Mouse (Mus musculus) embryonic fibroblast, embryonic 13.5 days (primary cell): Measurements from ENCODE around the gene Olfr986. TPM values are rescaled to one million over a fixed set of nuclear protein-coding genes. Genes with fewer than 3 reads are reported as not detected.

Source experiments
- H3K27ac ChIP-seq: 2 replicates; pipeline ENCODE4 v1.5.1; 2012; ENCODE audit warnings: low read length, control low read depth, inconsistent platforms; ENCODE audit not compliant: insufficient read depth
- H3K4me1 ChIP-seq: 2 replicates; pipeline ENCODE4 v1.6.1; 2011; ENCODE audit warnings: low read length; ENCODE audit not compliant: control insufficient read depth, insufficient read depth
- H3K4me3 ChIP-seq: 2 replicates; pipeline ENCODE4 v1.5.1; 2011; ENCODE audit warnings: mild to moderate bottlenecking, control low read depth, low read length; ENCODE audit not compliant: insufficient read depth
- CTCF ChIP-seq: IDR thresholded peaks from 2 replicates; pipeline ENCODE4 v1.5.1; 2011; ENCODE audit warnings: mild to moderate bottlenecking, control low read depth, low read length, moderate library complexity, borderline replicate concordance; ENCODE audit not compliant: insufficient read depth
- POLR2A ChIP-seq: IDR thresholded peaks from 2 replicates; pipeline ENCODE4 v1.6.1; 2011; ENCODE audit warnings: low read depth, mild to moderate bottlenecking, control low read depth, low read length, moderate library complexity
- polyA plus RNA-seq: library from polyadenylated mRNA; stranded (reverse); fragments of >200 nt; gene quantifications from 2 replicates; pipeline ENCODE4 v1.2.4, GENCODE M21; 2011; ENCODE audit warnings: low read depth; ENCODE audit not compliant: missing spikeins, insufficient read length

The Olfr986 gene
- polyA plus RNA-seq, 1 experiment: not detected

DNA sequence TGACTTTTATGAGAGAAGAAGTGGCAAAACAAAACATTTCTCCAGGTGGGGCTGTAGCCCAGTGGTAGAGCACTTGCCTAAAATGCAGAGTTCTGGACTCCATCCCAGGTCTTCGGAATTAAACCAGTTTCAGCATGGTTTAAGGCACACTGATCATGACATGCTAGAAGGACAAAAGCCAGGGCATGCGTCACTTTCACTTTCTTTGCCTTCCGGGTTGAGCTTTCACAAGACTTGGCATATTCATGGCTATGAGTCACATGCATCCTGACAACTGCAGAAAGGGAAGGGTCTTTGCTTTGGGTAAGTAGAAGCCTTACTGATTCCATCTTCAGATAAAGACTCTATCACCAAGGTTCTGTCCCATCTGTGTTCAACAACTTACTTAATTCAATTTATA lies 15.3 kb downstream of the Olfr986 start:
- H3K4me1 ChIP-seq: peaks cover 8% of the 10 kb centered on the region
- no peak overlapping the region for H3K27ac ChIP-seq
- H3K4me3 ChIP-seq: no peak overlapping the region
- TF ChIP-seq POLR2A: no peak
- TF ChIP-seq CTCF: no peak

DNA sequence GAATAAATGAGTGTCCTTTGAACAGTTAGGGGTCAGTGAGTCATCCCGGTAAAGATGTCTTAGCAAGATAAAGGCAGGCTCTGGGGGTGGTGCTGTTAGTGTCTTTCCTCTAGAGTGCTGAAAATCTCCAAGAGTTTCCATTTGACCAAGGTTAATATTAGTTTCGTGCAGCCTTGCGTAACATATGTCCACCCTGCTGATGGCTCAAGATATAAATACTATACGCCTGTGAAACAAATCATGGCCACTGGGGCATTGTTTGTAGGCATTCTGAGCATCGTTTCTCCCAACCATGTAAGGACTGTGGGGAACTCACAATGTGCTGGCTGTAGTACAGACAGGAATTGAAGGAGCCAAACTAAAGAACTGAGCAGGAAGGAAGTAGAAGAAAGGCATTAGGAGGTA lies 25.8 kb downstream of the Olfr986 start:
- no peak overlapping the region for H3K27ac ChIP-seq
- no peaks in the 10 kb centered on the region for H3K4me1 ChIP-seq
- TF ChIP-seq CTCF (no peak), POLR2A (no peak)
- no peak overlapping the region for H3K4me3 ChIP-seq

DNA sequence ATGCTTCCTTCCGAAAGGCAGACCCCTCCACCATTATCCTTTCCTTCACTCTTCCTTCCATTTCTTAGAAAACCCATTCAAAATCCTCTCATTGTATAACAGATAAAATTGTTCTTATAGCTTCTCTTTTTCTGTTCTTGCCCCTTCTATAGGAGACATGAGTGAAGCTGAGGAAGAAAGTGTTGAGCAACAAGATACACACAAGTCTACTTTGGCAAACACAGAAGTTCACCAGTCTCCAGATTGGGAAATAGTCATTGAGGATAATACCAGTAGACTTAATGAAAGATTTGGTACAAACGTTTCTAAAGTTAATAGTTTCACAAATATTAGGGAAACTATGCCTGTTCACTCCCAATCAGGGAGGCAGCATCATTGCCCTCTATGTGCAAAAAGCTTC lies 30.0 kb downstream of the Olfr986 start:
- Histone ChIP-seq H3K4me1 (no peaks in the 10 kb centered on the region), H3K27ac (no peak overlapping the region), H3K4me3 (no peak overlapping the region)
- TF ChIP-seq CTCF (no peak), POLR2A (no peak)

DNA sequence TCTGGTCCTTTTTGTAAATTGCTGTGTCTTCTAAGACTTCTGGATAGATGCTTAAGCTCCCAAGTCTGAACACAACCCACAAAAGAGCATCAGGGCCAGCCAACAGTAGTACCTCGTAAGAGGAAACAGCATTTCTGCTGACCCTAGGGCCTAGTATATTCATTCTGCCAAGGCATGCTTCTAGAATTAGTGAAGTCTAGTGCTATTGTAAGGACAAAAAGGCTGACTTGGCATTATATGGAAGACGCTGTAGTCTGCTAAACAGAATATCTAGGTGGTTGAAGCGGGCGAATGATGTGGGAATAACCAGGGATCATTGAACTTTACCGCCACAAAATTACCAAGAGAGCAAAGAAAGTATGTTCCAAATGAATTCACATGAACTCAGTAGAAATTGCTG lies 33.3 kb downstream of the Olfr986 start:
- Histone ChIP-seq H3K4me1 (no peaks in the 10 kb centered on the region), H3K27ac (no peak overlapping the region), H3K4me3 (no peak overlapping the region)
- TF ChIP-seq CTCF: no peak
- no peak for TF ChIP-seq POLR2A

DNA sequence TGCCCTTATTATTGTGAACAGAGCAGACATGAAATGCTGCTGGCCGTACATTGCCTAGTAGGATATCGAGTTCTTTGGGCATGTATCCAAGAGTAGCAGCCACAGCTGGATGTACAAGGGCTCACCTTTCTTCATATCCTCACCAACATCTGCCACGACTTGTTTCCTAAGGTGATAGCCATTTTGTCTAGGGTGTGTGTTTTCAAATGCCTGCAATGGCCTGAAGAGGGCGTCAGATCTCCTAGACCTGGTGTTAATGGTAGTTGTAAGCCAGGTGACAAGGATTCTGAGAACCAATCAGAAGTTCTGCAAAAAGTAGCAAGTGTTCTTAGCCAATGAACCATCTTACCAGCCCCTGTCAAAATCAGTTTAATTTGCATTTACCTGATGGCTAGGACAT lies 35.9 kb downstream of the Olfr986 start:
- H3K27ac ChIP-seq: no peak overlapping the region
- H3K4me3 ChIP-seq: no peak overlapping the region
- no peaks in the 10 kb centered on the region for H3K4me1 ChIP-seq
- TF ChIP-seq POLR2A (no peak), CTCF (no peak)

DNA sequence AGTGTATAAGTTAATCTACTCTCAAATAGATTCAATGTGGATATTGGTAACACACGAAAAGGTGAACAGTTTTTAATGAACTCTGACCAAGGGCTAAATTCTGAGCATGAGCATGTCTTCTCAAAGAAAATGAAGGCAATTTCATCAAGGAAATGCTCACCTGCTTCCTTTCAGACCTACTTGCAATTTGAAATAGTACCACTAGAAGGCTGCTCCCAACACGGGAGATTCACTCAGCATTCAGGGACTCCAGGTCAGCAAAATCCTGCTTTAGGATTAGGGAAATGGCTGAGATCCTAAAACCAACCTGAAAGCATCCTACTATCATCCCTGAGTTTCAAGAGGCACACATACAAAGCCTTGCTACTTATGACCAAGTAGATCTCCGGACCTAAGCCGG lies 43.6 kb downstream of the Olfr986 start:
- Histone ChIP-seq H3K27ac (no peak overlapping the region), H3K4me1 (no peaks in the 10 kb centered on the region), H3K4me3 (no peak overlapping the region)
- TF ChIP-seq CTCF (no peak), POLR2A (no peak)

DNA sequence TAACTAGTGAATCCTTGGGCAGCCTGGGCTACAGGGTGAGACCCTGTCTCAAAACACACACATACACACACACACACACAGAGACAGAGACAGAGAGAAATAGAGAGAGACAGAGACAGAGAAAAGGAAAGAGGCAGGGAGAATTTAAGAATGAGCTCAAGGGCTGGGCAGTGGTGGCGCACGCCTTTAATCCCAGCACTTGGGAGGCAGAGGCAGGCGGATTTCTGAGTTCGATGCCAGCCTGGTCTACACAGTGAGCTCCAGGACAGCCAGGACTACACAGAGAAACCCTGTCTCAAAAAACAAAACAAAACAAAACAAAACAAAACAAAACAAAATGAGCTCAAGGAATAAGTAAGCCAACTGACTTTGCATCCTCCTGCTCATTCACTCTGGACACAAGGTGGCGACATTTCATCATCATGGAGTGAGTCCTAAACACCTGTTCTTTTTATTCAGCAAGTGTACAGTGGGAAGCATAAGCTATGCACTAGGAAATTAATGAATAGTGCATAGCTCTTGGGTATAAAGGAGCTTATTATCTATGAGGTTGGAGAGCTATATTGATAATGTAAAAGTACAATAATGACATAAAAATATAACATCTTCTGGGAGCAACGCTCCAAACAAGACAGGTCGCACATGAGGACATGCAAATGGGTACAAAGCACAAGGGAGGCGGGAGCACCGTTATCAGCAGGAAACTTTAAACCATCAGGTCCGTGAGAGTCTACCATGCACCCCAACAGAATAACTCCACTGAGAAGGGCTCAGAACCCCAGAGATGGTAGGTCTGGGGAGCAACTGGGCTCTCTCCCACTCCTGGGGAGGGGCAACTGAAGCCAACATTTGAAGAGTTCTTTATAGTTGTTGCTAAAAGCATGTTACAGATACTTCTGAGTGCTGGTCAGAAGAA lies 47.4 kb downstream of the Olfr986 start:
- Histone ChIP-seq H3K27ac (no peak overlapping the region), H3K4me1 (no peaks in the 10 kb centered on the region), H3K4me3 (no peak overlapping the region)
- TF ChIP-seq CTCF (no peak), POLR2A (no peak)

DNA sequence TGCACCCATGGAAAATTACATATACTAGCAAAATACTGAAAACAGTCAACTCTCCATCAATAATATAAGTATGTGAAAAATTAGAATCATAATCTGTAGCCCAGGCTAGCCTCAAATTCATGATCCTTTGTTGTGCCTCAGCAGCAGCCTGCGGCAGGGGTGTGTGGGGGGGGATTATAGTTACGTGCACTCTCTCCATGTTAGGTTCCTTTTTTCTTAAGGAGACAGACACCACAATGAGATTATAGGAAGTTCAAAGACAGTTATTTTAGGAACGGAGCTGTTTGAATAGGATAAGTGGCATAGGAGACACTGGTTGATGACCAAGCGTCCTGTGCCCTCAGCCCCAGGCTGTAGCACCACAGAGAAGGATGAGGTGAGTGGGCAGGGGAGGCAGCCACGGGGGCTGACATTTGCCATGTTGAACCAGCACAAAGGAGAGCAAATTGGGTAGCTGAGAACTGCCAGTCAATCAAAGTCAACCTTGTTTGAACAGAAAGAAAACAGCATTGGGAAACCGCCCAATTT lies 48.1 kb downstream of the Olfr986 start:
- no peak overlapping the region for H3K4me3 ChIP-seq
- TF ChIP-seq POLR2A (no peak), CTCF (no peak)
- H3K27ac ChIP-seq: no peak overlapping the region

DNA sequence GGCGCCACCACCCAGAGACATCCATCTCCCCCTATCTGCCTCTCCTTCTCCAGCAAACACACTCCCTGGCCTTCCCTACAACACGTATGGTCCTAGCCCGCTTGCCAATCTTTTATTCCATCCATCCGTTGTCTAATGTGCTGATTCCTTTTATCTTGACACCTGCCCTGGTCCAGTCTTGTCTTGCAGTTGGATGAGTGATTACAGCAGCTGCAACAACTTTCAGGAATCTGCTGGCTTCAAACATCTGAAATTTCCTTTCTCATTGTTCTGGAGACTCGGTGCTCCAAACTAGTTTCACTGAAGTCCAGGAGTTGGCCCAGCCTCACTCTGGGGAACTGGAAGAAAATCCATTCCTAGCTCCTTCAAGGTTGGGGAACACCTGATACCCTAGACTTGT lies 48.8 kb downstream of the Olfr986 start:
- Histone ChIP-seq H3K4me1 (no peaks in the 10 kb centered on the region), H3K27ac (no peak overlapping the region), H3K4me3 (no peak overlapping the region)
- TF ChIP-seq CTCF (no peak), POLR2A (no peak)

More for the DNA sequence above, 48.1 kb downstream of the Olfr986 start:
- no peaks in the 10 kb centered on the region for H3K4me1 ChIP-seq

DNA sequence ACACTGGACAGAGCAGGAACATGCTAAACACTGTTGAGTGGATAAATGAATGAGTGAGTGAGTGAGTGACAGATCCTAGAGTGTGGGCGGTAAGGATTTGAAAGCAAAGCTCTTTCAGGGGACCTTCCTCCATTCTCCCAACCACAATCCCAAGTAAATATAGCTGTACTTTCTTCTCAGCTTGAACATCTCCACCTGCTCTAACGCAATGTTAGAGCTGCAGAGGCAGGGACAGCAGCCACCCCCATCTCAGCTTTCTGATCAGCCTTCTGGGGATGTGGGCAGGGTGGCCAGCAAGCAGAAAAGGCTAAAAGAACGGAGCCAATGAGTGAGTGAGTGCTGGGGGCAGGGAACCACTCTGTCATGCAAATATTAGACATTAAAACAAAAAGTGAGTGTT lies 50.3 kb downstream of the Olfr986 start:
- Histone ChIP-seq H3K4me1 (no peaks in the 10 kb centered on the region), H3K4me3 (no peak overlapping the region), H3K27ac (no peak overlapping the region)
- no peak for TF ChIP-seq POLR2A
- TF ChIP-seq CTCF: no peak
